Mouse (Mus musculus): Measurements from ENCODE around the gene Usp12.

DNA sequence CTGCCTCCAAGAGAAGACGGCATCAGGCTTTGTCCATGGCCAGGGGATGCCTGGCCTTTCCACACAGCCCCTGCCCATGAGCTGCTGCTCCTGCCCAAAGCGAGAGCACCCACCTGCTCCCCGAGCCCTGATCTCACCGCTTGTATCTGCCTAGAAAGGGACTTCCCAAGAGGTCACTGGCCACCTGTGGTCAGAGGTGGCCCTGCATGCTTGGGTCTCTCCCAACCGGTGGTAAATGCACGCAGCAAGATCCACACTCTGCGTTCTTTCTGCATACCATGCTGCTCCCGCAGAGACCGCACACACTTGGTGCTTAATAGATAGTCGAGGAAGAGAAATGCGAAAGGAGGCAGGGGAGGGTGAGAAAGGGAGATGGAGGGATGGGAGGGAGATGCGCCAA is 107.9 kb downstream of the Usp12 start:
- TF ChIP-seq CTCF (IDR thresholded peaks at IDR 0.05; ENCODE audit: low read depth): no peak
- TF ChIP-seq EP300 (optimal IDR thresholded peaks at IDR 0.05): no peak

Data from stomach, postnatal 0 days (tissue).